Mouse (Mus musculus) left cerebral cortex, postnatal 36 days (tissue): ENCODE results near the gene Tll2. TPM values are rescaled to one million over a fixed set of nuclear protein-coding genes. Genes with fewer than 3 reads are reported as not detected.

ENCODE experiments used
- DNase-seq, 2 experiments: peaks; one replicate each; pipeline ENCODE4 v3.0.0; 2021 to 2022; ENCODE audit warnings: low spot score in 2 of 2, mixed read lengths in 1 of 2
- intact Hi-C: fragments of 180-260 bp; cut with DNase I; formaldehyde crosslinking; loops from one replicate; pipeline ENCODE4 v1.15.1; 2025
- total RNA-seq, 2 experiments: library from RNA; stranded (reverse); gene quantifications; 2 replicates each; pipeline ENCODE4 v1.2.3; 2021

Tll2 gene
- total RNA-seq, 2 experiments from 2014 or later = 1.1 TPM

- intact Hi-C loops = loop anchor here (5.0 kb wide), 1 partner anchor 38 kb away; no protein-coding TSS in a partner anchor
Observed at GRCm38 (mm10) chr19:41165144-41165913, 41.3 kb downstream of the Tll2 start.

GRCm38 (mm10) chr19:41164447-41165095 lies 42.1 kb downstream of the Tll2 start:
- intact Hi-C loops = loop anchor here (5.0 kb wide), 1 partner anchor 37 kb away; no protein-coding TSS in a partner anchor

More at GRCm38 (mm10) chr19:41165144-41165913, 41.3 kb downstream of the Tll2 start:
- DNase-seq = no peak

GRCm38 (mm10) chr19:41160388-41160787 lies 46.2 kb downstream of the Tll2 start:
- DNase-seq = no peak
- intact Hi-C loops = no loop called here

More at GRCm38 (mm10) chr19:41164447-41165095, 42.1 kb downstream of the Tll2 start:
- no peak for DNase-seq

GRCm38 (mm10) chr19:41154681-41155080 lies 52.0 kb downstream of the Tll2 start:
- DNase-seq = no peak
- intact Hi-C loops = no loop called here

GRCm38 (mm10) chr19:41152462-41152861 lies 54.2 kb downstream of the Tll2 start:
- intact Hi-C loops = no loop called here
- no peak for DNase-seq

GRCm38 (mm10) chr19:41152016-41152370 lies 54.6 kb downstream of the Tll2 start:
- DNase-seq = no peak
- intact Hi-C loops = no loop called here

GRCm38 (mm10) chr19:41151321-41152015 lies 55.2 kb downstream of the Tll2 start:
- intact Hi-C loops = no loop called here
- no peak for DNase-seq

- intact Hi-C loops = no loop called here
- no peak for DNase-seq
Observed at GRCm38 (mm10) chr19:41140961-41141360, 65.7 kb downstream of the Tll2 start.

GRCm38 (mm10) chr19:41139629-41140028 lies 67.0 kb downstream of the Tll2 start:
- no peak for DNase-seq
- intact Hi-C loops = no loop called here

- intact Hi-C loops = no loop called here
- no peak for DNase-seq
Observed at GRCm38 (mm10) chr19:41123009-41123408, 83.6 kb downstream of the Tll2 start.

- DNase-seq = peak; percentile 77 to 86
- intact Hi-C loops = no loop called here
Observed at GRCm38 (mm10) chr19:41119924-41120323, 86.7 kb downstream of the Tll2 start.

- intact Hi-C loops = no loop called here
- no peak for DNase-seq
Observed at GRCm38 (mm10) chr19:41118346-41118745, 88.3 kb downstream of the Tll2 start.

GRCm38 (mm10) chr19:41117334-41117733 lies 89.3 kb downstream of the Tll2 start:
- DNase-seq = no peak
- intact Hi-C loops = no loop called here

- no peak for DNase-seq
- intact Hi-C loops = no loop called here
Observed at GRCm38 (mm10) chr19:41114611-41115010, 92.0 kb downstream of the Tll2 start.

- intact Hi-C loops = no loop called here
- DNase-seq = peak; percentile 58
Observed at GRCm38 (mm10) chr19:41113911-41114531, 92.6 kb downstream of the Tll2 start.

GRCm38 (mm10) chr19:41112609-41113008 lies 94.0 kb downstream of the Tll2 start:
- intact Hi-C loops = no loop called here
- no peak for DNase-seq

GRCm38 (mm10) chr19:41109991-41110390 lies 96.6 kb downstream of the Tll2 start:
- no peak for DNase-seq
- intact Hi-C loops = no loop called here

- intact Hi-C loops = no loop called here
- no peak for DNase-seq
Observed at GRCm38 (mm10) chr19:41109496-41109895, 97.1 kb downstream of the Tll2 start.

- no peak for DNase-seq
- intact Hi-C loops = no loop called here
Observed at GRCm38 (mm10) chr19:41108666-41109065, 98.0 kb downstream of the Tll2 start.

GRCm38 (mm10) chr19:41107530-41107929 lies 99.1 kb downstream of the Tll2 start:
- no peak for DNase-seq
- intact Hi-C loops = no loop called here
